Mouse (Mus musculus) kidney, adult 11 months (tissue): ENCODE measurements around the gene Ptpa.
"Not testable (repeated sequence)": the region's sequence is repeated elsewhere in the genome, so short reads cannot be mapped to it uniquely, and the experiment has no call there.

Experiments
- DNase-seq: peaks from one replicate; pipeline ENCODE4 v3.0.0; 2022

The Ptpa gene

GRCm38 (mm10) chr2:30402843-30403242, 13.0 kb upstream of the Ptpa start:
- DNase-seq, result no peak

DNA sequence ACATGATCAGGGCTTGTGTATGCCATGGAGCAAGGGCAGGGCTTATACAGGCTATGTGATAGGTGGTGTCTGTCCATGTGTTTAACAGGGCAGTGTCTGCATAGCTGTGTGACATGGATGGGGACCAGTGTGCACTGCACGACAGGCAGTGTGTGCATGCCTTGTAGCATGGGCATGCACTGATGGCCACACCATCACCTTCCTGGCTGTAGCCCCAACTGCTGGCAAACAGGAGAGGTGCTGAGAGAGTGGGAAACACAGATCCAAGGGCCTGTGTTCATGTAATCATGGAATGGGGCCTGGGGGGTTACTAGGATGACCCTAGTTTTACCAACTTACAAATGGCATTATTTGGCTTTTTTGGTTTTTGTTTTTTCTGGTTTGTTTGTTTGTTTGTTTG, 12.0 kb upstream of the Ptpa start:
- no peak for DNase-seq

- no peak for DNase-seq
Observed at GRCm38 (mm10) chr2:30407221-30407620, 8.6 kb upstream of the Ptpa start.

DNA sequence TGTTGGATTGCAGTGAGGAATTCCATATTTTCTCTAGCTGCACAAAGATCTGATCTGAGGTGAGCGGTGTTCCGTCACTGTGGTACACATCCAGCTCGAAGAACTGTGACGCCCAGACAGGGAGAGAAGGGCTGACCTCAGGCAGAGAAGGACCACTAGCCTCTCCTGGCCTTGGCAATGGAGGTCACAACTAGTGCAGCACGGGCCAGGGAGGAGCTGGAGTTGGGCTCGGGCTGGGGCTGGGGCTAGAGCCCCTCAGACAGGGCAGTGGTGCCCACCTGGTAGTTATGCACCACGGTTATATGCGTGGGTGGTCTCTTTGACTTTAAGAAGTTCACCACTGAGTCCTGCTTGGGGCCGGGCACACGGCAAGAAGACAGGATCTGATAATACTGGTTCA, 8.1 kb upstream of the Ptpa start:
- DNase-seq, result no peak

DNA sequence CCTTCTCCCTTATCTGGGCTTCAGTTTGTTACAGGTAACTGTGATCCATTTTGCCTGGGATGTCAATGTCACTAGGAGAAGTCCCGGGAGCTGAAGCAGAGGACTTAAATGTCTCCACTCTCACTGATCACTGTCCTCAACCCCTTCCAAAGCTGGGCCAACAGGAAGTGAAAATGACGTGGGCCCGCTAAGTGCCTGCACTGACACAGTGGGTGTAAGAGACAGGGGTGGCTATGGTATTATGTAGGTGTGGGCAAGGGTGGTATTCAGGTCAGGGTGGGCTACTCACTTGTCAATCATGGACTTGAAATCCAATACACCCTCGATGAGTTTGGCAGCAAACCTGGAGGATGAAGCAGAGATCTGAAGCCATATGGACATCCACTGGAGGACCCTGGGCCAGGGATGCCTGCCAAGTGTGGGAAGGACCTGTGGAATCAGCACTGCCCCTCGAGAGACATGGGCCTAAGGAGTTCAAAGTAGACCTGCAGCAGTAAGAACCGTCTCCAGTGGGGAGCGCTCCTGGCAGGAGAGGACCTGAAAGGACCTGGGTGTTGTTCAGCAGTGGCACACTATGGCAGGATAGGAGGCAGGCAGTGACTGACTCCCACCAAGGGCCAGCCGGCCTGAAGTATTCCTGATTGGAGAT, 7.3 kb upstream of the Ptpa start:
- no peak for DNase-seq

DNA sequence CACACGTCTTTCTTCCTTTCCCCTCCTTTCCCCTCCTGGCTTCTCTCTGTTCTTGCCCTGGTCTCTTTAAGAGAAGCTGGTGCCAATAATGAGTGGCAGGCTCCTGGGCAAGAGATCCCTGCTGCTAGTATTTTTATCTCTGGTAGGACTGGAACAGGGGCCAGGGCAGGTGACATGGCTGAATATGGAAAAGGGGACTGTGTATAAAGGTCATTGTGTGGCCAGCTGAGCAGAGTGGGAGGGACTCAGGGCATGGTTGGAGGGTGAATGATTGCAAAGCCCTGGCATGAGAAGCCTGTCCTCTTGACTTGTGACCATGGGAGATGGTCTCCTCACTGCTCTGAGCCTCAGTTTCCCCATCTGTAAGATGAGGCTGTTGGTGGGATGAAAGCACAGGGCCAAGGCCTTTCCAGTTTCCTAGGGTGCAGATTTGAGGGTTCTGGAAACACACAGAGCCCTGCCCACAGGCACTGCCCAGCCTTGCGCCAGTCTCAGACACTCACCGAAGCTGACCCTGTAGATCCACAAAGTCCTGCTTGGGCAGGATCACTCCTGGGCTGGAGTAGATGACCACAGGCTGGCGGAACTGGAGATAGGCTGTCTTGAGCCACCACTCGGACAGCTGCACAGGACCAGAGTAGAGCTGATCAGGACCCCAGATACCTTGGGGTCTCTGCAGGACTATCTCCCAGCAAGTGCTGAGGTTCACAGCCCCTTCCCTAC, 6.2 kb upstream of the Ptpa start:
- peak; percentile 87 for DNase-seq

DNA sequence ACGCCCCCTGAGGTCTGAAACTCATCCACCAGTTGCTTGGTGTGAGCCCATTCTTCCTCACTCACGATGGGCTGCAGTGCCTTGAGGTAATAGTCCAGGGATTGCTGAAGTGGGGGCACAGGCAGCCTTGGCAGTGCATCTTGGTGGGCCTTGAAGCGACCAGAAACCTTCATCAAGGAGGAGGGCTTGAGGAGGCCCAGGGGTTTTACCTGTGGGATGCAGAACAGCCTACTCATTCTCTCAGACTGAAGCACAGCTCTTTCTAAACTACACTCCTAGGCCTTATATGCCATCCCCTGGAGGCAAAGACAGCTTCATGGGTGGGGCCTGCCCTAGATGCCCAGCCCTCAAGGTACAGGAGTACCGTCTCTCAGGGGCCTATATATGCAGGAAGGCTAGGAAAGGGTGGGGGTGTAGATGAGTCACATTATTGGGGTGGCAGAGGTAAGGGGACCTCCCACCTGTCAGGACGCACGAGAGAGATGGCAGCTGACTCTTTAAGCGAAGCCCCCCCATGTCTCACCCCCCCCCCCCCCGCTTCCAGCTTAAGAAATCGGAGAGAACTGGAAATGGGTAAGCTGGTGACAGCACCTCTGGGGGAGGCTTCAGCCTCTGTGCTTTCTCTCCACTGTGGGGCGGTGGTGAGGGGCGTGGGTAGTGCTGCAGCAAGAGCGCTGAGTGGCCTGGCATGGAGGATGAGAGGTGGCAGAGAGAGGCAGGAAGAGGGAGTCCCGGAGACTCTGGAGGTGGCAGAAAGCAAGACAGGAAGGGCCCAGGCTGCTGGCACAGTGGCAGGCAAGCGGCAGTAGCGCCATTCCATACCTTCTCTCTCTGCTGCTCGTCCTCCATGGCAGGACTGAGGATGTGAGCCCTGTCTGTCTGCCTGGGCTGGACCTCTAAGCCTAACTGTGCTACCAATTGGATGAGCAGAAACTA, 2.5 kb upstream of the Ptpa start:
- DNase-seq, result no peak

GRCm38 (mm10) chr2:30414101-30414500, 1.7 kb upstream of the Ptpa start:
- DNase-seq, result no peak

GRCm38 (mm10) chr2:30414681-30415080, 1.2 kb upstream of the Ptpa start:
- no peak for DNase-seq

DNA sequence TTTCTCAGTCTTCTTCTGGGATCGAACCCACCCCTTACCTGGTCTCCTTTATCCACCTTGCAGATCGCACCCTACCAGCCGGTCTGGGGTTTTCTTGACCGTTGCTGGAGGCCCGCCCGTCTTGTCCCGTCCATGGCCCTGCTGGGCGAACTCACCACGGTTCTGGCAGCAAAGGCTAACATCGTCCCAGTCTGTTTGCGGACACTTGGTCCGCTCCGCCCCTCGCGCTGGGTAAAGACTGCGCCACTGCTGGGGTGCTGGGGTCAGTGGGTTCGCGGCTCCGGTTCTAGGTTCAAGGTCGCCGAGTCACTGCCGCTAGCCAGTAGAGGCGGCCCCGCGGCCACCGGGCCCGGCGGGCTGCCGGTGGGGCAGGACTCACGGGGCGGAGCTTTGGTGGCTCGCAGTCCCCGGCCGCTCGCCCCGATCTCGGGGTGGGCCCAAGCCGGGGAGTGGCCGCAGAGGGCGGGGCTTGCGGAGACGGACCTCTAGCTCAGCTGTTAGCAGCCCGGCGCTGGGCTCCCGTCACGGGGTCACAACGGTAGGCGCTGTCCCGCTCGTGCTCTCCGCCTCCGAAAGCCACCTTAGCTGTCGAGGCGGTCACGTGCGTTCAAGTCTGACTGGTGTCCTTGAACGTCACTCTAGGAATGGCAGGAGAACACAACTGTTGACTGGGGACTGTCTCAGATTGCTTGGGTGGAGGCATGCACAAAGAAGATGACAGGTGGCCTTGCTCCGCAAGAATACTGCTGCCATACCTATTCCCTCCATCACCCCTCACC, 493 bp upstream of the Ptpa start, which contains the start of gene Crat:
Crat (minus strand) TSS at position 657 of the 779 bp plus-strand sequence.
- DNase-seq, result peak; percentile 98

- DNase-seq, result no peak
Observed at GRCm38 (mm10) chr2:30416649-30416965, 768 bp downstream of the Ptpa start.

GRCm38 (mm10) chr2:30417154-30417553, 1.3 kb downstream of the Ptpa start:
- not testable (repeated sequence) for DNase-seq

DNA sequence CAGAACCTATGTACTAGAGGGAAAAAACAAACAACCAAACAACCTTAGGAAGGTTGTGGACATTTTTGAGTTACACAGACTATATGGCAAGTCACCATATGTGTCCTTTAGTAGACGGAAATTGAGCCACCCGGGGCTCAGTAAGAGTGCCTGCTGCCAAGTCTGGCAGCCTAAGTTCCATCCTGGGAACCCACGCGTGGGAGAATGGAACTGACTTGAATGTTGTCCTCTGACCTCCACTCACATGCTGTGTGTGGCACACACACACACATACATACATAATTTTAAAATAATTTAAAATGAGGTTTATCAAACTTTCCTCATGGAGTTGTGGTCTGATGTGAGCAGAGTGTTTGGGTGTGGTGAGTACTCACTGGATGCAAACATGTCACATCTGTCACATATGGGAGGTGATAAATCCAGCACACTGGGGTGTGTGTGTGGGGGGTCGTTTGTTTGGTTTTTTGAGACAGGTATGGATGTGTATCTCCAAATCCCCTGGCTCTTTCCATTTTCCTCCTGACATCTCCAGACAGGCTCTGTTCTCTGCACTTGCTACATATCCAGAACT, 1.8 kb downstream of the Ptpa start:
- no peak for DNase-seq

DNA sequence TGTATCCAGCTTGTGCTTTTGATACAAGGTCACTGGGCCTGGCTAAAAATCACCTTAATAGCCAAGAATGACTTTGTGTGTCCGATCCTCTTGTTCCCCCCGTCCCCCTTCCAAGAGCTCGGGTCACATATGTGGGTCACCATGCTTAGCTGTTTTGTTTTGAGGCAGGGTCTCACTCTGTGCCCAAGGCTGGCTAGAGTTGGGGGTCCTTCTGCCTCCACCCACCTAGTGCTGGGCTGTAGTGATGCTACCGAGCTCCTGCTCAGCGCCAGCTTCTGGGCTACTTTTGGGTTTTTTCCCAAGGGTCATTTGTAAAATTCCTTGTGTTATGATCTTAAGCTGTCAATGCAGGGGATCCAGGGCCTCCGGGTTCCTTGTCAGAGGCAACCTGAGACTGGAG, 2.4 kb downstream of the Ptpa start:
- DNase-seq, result no peak

DNA sequence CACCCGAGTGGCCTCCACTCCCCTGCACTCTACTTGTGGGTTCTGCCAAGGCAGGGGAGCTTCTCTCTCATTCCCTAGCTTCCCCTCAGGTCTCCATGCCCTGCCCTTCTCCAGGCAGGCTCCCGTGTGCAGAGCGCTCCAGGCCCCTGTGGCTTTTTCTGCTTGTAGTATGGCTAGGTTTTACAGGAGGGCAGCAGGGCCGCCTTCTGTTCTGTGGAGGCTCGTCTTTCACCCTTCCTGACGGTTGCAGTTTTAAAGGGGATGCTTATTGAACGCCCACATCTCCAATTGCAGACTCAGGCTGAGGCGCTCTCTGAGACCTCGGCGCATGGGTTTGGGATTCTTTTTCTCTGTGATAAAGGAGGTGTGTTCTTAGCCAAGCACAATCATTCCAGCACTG, 3.3 kb downstream of the Ptpa start:
- DNase-seq, result no peak

DNA sequence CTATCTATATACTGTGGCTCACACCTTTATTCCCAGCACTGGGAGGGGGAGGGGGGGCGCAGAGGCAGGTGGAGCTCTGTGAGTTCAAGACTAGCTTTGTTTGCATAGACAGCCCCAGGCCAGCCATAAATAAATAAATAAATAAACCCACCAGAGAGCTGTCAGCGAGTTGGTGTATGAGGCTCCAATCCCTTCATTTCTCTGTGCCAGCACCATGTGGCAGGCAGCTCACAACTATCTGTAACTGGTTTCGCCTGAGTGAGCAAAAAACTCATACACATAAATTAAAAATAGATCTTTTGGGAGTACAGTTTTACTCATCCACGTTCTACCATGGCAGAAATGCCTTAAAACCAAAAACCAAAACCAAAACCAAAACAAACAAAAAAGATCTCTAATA, 5.6 kb downstream of the Ptpa start:
- DNase-seq, result no peak

DNA sequence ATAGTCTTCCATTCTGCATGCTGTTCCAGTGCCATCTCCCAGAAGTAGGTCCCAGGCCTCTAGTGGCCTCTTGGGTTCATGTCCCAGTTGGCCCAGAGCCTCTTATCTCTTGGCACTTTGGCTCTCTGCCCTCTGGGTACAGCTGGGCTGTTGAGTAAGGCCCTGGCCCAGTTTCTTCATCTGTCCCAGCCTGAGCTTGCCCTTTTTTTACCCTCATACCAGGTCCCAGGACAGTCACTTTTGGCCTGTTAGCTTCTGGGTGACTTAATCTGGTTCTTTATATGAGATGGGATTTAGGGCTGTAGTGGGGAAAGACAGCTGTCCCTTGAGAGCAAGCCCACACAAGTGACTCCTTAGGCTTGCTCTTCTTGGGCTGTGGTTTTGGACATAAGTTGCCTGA, 13.3 kb downstream of the Ptpa start:
- DNase-seq, result no peak

- peak; percentile 65 for DNase-seq
Observed at GRCm38 (mm10) chr2:30435326-30436155, 19.7 kb downstream of the Ptpa start.

DNA sequence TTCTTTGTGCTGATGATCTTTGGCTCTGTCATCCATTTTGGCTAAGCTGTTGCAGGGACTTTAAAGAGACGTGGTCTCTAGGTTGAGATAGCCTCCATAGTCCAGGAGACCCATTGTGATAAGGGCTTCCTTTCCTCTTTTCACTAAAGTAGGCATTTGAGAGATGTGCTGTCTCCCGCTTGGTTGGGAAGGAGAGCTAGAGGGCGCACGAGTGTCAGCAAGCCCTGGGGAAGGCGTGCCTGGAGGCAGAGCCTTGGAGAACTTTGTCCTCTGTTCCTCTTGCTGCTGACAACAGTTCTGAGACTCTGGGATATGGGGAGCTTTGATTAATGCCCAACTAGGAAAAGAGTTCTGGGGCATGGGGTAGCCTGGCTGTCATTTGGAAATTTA, 20.3 kb downstream of the Ptpa start:
- DNase-seq, result peak; percentile 79

- no peak for DNase-seq
Observed at GRCm38 (mm10) chr2:30436809-30437208, 21.0 kb downstream of the Ptpa start.

DNA sequence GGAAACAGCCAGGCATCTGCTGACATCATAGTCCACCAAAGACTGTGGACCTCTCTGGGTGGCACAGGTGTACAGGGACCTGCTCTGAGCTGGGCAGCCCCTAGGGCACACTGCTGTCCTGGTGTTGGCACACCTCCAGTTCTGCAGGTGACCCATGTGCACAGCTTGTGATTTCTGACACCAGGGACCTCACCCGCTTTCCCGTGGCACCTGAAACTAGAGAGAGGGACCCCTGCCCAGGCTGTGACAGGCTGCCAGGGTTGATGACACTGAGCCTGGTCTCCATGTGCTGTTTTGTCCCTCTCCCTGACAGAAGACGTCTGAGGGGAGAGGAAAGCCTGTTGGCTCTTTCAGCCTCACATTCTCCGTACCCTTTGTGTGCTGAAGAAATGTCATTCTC, 22.0 kb downstream of the Ptpa start:
- no peak for DNase-seq

GRCm38 (mm10) chr2:30439631-30440030, 23.8 kb downstream of the Ptpa start:
- no peak for DNase-seq
